Mouse (Mus musculus) retina, postnatal 1 day (tissue): ENCODE measurements around the gene AC124502.3.
"Not testable (repeated sequence)": the region's sequence is repeated elsewhere in the genome, so short reads cannot be mapped to it uniquely, and the experiment has no call there.

Experiments used
- DNase-seq: peaks from one replicate; pipeline ENCODE4 v3.0.0-alpha.2; 2012

AC124502.3 gene

GRCm38 (mm10) chr19:5085145-5085863 is 46.6 kb downstream of the AC124502.3 start, which contains the start of gene Tmem151a:
Gene Tmem151a, minus strand, starts transcription at chr19:5085531.
- DNase-seq = peak; percentile 56

- DNase-seq = not testable (repeated sequence)
Observed at GRCm38 (mm10) chr19:5086533-5086932, 47.8 kb downstream of the AC124502.3 start.

- peak; percentile 100 for DNase-seq
Observed at GRCm38 (mm10) chr19:5087884-5088728, 49.4 kb downstream of the AC124502.3 start, which contains the start of gene Yif1a. Gene Yif1a, plus strand, starts transcription at chr19:5088538.

GRCm38 (mm10) chr19:5089324-5089723 is 50.6 kb downstream of the AC124502.3 start:
- DNase-seq = no peak

- DNase-seq = no peak
Observed at GRCm38 (mm10) chr19:5092083-5092482, 53.4 kb downstream of the AC124502.3 start.

GRCm38 (mm10) chr19:5093481-5094242 is 55.0 kb downstream of the AC124502.3 start:
- DNase-seq = no peak

- DNase-seq = peak; percentile 97
Observed at GRCm38 (mm10) chr19:5094243-5094632, 55.5 kb downstream of the AC124502.3 start.

- DNase-seq = no peak
Observed at GRCm38 (mm10) chr19:5094746-5095417, 56.2 kb downstream of the AC124502.3 start.

- DNase-seq = peak; percentile 40
Observed at GRCm38 (mm10) chr19:5095887-5096474, 57.3 kb downstream of the AC124502.3 start.

- DNase-seq = peak; percentile 51
Observed at GRCm38 (mm10) chr19:5097521-5098362, 59.1 kb downstream of the AC124502.3 start.

GRCm38 (mm10) chr19:5098363-5099143 is 59.9 kb downstream of the AC124502.3 start, which contains the start of gene Cnih2:
Gene Cnih2, minus strand, starts transcription at chr19:5098521.
- DNase-seq = peak; percentile 79
